9 mouse cellular contexts compared by ENCODE assay signal in genomic region chr19:28380691-28381262, GRCm38 (mm10).
DNase-seq lines count a peak whose midpoint lies in the region; ATAC-seq lines count a peak whose summit lies in the region.
"Had no signal": no experiment of that assay in that cellular context is flagged by ENCODE, and none has a peak within 500 bp of the region (broad histone marks: within the 10 kb centered on the region; RNA-seq: fewer than 3 reads in every experiment).

No protein-coding gene starts in this region.

- no peaks in the 10 kb centered on the region for H3K9me3 ChIP-seq in forebrain, embryonic 12.5 days
- H3K9me3 ChIP-seq in forebrain, embryonic 11.5 days (ENCODE audit: control insufficient read depth, low read length): no peaks in the 10 kb centered on the region
- no peaks in the 10 kb centered on the region for H3K9me3 ChIP-seq in midbrain, embryonic 10.5 days (replicated peaks)
- H3K9me3 ChIP-seq in midbrain, embryonic 15.5 days: no peaks in the 10 kb centered on the region
- H3K9me3 ChIP-seq in forebrain, embryonic 16.5 days (ENCODE audit: control insufficient read depth, low read length): no peaks in the 10 kb centered on the region

- H3K27me3 ChIP-seq in forebrain, embryonic 12.5 days: peaks cover 15% of the 10 kb centered on the region
- no peaks in the 10 kb centered on the region; the same call in 1 of the 2 replicates for H3K27me3 ChIP-seq in forebrain, embryonic 11.5 days (ENCODE audit: control insufficient read depth, insufficient read depth, low read length)
- H3K27me3 ChIP-seq in midbrain, embryonic 10.5 days (ENCODE audit: low read depth, poor library complexity, severe bottlenecking): peaks cover 6% of the 10 kb centered on the region; the same call in 1 of the 2 replicates
- no peaks in the 10 kb centered on the region; the same call in 1 of the 2 replicates for H3K27me3 ChIP-seq in midbrain, embryonic 15.5 days (replicated peaks)
- peaks cover 10% of the 10 kb centered on the region; the same call in 1 of the 2 replicates for H3K27me3 ChIP-seq in forebrain, embryonic 16.5 days (replicated peaks; ENCODE audit: control insufficient read depth, insufficient read depth, low read length)
- H3K27me3 ChIP-seq: CH12.LX had no signal

- H3K36me3 ChIP-seq in forebrain, embryonic 12.5 days (replicated peaks): no peaks in the 10 kb centered on the region
- H3K36me3 ChIP-seq in forebrain, embryonic 11.5 days (ENCODE audit: control insufficient read depth, insufficient read depth, low read length): no peaks in the 10 kb centered on the region
- H3K36me3 ChIP-seq in midbrain, embryonic 10.5 days: no peaks in the 10 kb centered on the region
- no peaks in the 10 kb centered on the region for H3K36me3 ChIP-seq in midbrain, embryonic 15.5 days (replicated peaks)
- H3K36me3 ChIP-seq in forebrain, embryonic 16.5 days (ENCODE audit: control insufficient read depth, insufficient read depth): no peaks in the 10 kb centered on the region

- no peak for DNase-seq in forebrain, embryonic 11.5 days (ENCODE audit: low spot score)
- peak; percentile 22 for DNase-seq in midbrain, embryonic 10.5 days (ENCODE audit: low spot score)
- no peak for DNase-seq in ovary, postnatal 14 days (ENCODE audit: low spot score)

- peaks cover 37% of the 10 kb centered on the region for H3K4me1 ChIP-seq in forebrain, embryonic 12.5 days
- H3K4me1 ChIP-seq in forebrain, embryonic 11.5 days (replicated peaks; ENCODE audit: control insufficient read depth, insufficient read depth, low read length): peaks cover 18% of the 10 kb centered on the region; the same call in 1 of the 2 replicates
- peaks cover 57% of the 10 kb centered on the region for H3K4me1 ChIP-seq in midbrain, embryonic 10.5 days
- H3K4me1 ChIP-seq in midbrain, embryonic 15.5 days: peaks cover 14% of the 10 kb centered on the region
- H3K4me1 ChIP-seq in forebrain, embryonic 16.5 days (replicated peaks; ENCODE audit: control insufficient read depth, insufficient read depth, low read length): peaks cover 30% of the 10 kb centered on the region

- ATAC-seq in forebrain, embryonic 12.5 days (ENCODE audit: low FRiP score): peak; percentile 27; the same call in 1 of the 2 replicates
- ATAC-seq in forebrain, embryonic 11.5 days (replicated peaks; ENCODE audit: low FRiP score): no peak
- no peak for ATAC-seq in midbrain, embryonic 15.5 days (replicated peaks)
- peak; percentile 43 for ATAC-seq in forebrain, embryonic 16.5 days
- no peak for ATAC-seq in megakaryocyte, adult 5-6 weeks (ENCODE audit: poor library complexity, severe bottlenecking)

- H3K4me2 ChIP-seq in forebrain, embryonic 12.5 days: no peak overlapping the region
- no peak overlapping the region for H3K4me2 ChIP-seq in forebrain, embryonic 11.5 days (ENCODE audit: low read depth, low read length, severe bottlenecking)
- H3K4me2 ChIP-seq in midbrain, embryonic 15.5 days: no peak overlapping the region
- no peak overlapping the region; the same call in 1 of the 2 replicates for H3K4me2 ChIP-seq in forebrain, embryonic 16.5 days (ENCODE audit: low read length)

- H3K9ac ChIP-seq in forebrain, embryonic 12.5 days: no peak overlapping the region
- H3K9ac ChIP-seq in forebrain, embryonic 11.5 days (ENCODE audit: low read length): no peak overlapping the region
- H3K9ac ChIP-seq in midbrain, embryonic 15.5 days: no peak overlapping the region
- H3K9ac ChIP-seq in forebrain, embryonic 16.5 days (replicated peaks; ENCODE audit: low read depth, low read length): no peak overlapping the region

- H3K4me3 ChIP-seq in forebrain, embryonic 12.5 days (replicated peaks): no peak overlapping the region
- no peak overlapping the region for H3K4me3 ChIP-seq in forebrain, embryonic 11.5 days (ENCODE audit: low read depth, low read length)
- H3K4me3 ChIP-seq in midbrain, embryonic 10.5 days: no peak overlapping the region
- H3K4me3 ChIP-seq in midbrain, embryonic 15.5 days: no peak overlapping the region
- no peak overlapping the region for H3K4me3 ChIP-seq in forebrain, embryonic 16.5 days (replicated peaks; ENCODE audit: low read length)

- peak overlapping the region; percentile 9; the same call in 1 of the 2 replicates for H3K27ac ChIP-seq in forebrain, embryonic 12.5 days
- no peak overlapping the region for H3K27ac ChIP-seq in forebrain, embryonic 11.5 days (ENCODE audit: low read depth, low read length)
- 0 out of 2 replicates have a peak overlapping the region, but pooled peaks have one; percentile 72 for H3K27ac ChIP-seq in midbrain, embryonic 10.5 days (replicated peaks)
- H3K27ac ChIP-seq in midbrain, embryonic 15.5 days: no peak overlapping the region
- H3K27ac ChIP-seq in forebrain, embryonic 16.5 days (ENCODE audit: low read length): no peak overlapping the region; the same call in 1 of the 2 replicates
- H3K27ac ChIP-seq: kidney, postnatal 0 days had no signal

- WGBS in forebrain, embryonic 12.5 days: 33% methylated on average over 9 of the region's 9 CpGs
- WGBS in forebrain, embryonic 11.5 days: 53% methylated on average over 9 of the region's 9 CpGs
- 66% methylated on average over 9 of the region's 9 CpGs for WGBS in midbrain, embryonic 10.5 days
- 45% methylated on average over 9 of the region's 9 CpGs for WGBS in midbrain, embryonic 15.5 days
- 14% methylated on average over 9 of the region's 9 CpGs for WGBS in forebrain, embryonic 16.5 days

Comparison
In these comparisons a context has a peak if more than half of its experiments do, and no peak if none do; other contexts are left out.
1. ATAC-seq: peak in forebrain, embryonic 12.5 days (single experiment) and forebrain, embryonic 16.5 days (single experiment); none in forebrain, embryonic 11.5 days (single experiment), midbrain, embryonic 15.5 days (single experiment) and megakaryocyte, adult 5-6 weeks (single experiment).
2. H3K27ac ChIP-seq: peak in forebrain, embryonic 12.5 days (single experiment) and midbrain, embryonic 10.5 days (single experiment); none in forebrain, embryonic 11.5 days (single experiment), midbrain, embryonic 15.5 days (single experiment) and forebrain, embryonic 16.5 days (single experiment).